Comparison of ENCODE assay signal across 22 mouse cellular contexts in genomic region chr10:13693276-13693675, GRCm38 (mm10).
DNase-seq lines count a peak whose midpoint lies in the region; TF ChIP-seq lines count a peak whose summit lies in the region.
"Had no signal": no experiment of that assay in that cellular context is flagged by ENCODE, and none has a peak within 500 bp of the region (broad histone marks: within the 10 kb centered on the region; RNA-seq: fewer than 3 reads in every experiment).

No protein-coding gene starts in this region.

- TF ChIP-seq EP300 in heart, adult 2 months (IDR thresholded peaks at IDR 0.05; ENCODE audit: insufficient read depth, low read depth, low read length): no peak

- 0 out of 2 replicates have a peak, but pooled peaks cover 3% of the 10 kb centered on the region for H3K4me1 ChIP-seq in heart, adult 2 months (ENCODE audit: control insufficient read depth, insufficient read depth, low read length)
- H3K4me1 ChIP-seq: forebrain, embryonic 12.5 days had no signal

- no peak overlapping the region for H3K9ac ChIP-seq in heart, adult 2 months (ENCODE audit: low read depth, low read length)
- H3K9ac ChIP-seq: embryonic facial prominence, embryonic 13.5 days; embryonic facial prominence, embryonic 15.5 days; forebrain, embryonic 12.5 days had no signal

- intact Hi-C loops in heart, adult 2 months (cut with DNase I): no loop called here

- H3K36me3 ChIP-seq in heart, adult 2 months (ENCODE audit: control insufficient read depth, insufficient read depth, low read length): peaks cover 3% of the 10 kb centered on the region; the same call in 1 of the 2 replicates
- H3K36me3 ChIP-seq: embryonic facial prominence, embryonic 13.5 days; embryonic facial prominence, embryonic 15.5 days; forebrain, embryonic 10.5 days; forebrain, embryonic 12.5 days had no signal

- no peak overlapping the region for H3K27ac ChIP-seq in heart, adult 2 months
- H3K27ac ChIP-seq: embryonic facial prominence, embryonic 13.5 days; embryonic facial prominence, embryonic 15.5 days; forebrain, embryonic 10.5 days; forebrain, embryonic 12.5 days had no signal

- 95% methylated on average over 4 of the region's 4 CpGs for WGBS in heart, adult 2 months

- no peak for TF ChIP-seq CTCF in heart, adult 2 months (IDR thresholded peaks at IDR 0.05)

- no peak for TF ChIP-seq POLR2A in heart, adult 2 months (IDR thresholded peaks at IDR 0.05; ENCODE audit: insufficient read depth, low read depth, low read length)

- H3K79me2 ChIP-seq in heart, adult 2 months (replicated peaks; ENCODE audit: control insufficient read depth, insufficient read depth, low read length): no peaks in the 10 kb centered on the region

- H3K4me3 ChIP-seq in heart, adult 2 months: no peak overlapping the region
- H3K4me3 ChIP-seq: embryonic facial prominence, embryonic 13.5 days; embryonic facial prominence, embryonic 15.5 days; erythroblast, embryonic 14.5 days; forebrain, embryonic 10.5 days; forebrain, embryonic 12.5 days had no signal

- H3K27me3 ChIP-seq in heart, adult 2 months (ENCODE audit: control insufficient read depth, insufficient read depth, low read length): no peaks in the 10 kb centered on the region
- H3K27me3 ChIP-seq: CH12.LX; embryonic facial prominence, embryonic 13.5 days; embryonic facial prominence, embryonic 15.5 days; forebrain, embryonic 12.5 days had no signal

- peak; percentile 76 for DNase-seq in heart, adult 11 months
- no peak for DNase-seq in heart, adult 2 months
- DNase-seq in ES-CJ7 (ENCODE audit: low read depth, low spot score) (peak; percentile 10), ZHBTc4 (ENCODE audit: low read depth, low spot score) (peak; percentile 10)
- DNase-seq in left cerebral cortex, adult 8-10 months (ENCODE audit: low spot score in 2 of 2): no peak
- DNase-seq: adrenal gland, adult 2 months; adrenal gland, postnatal 10 days; adrenal gland, postnatal 25 days; B cell, adult 2 months; cerebellum, adult 11 months; cerebellum, adult 18-20 months; cerebellum, adult 8-10 months; cerebellum, adult 9-11 months; cerebellum, postnatal 14 days; cerebellum, postnatal 36 days; embryo, embryonic 11 days had no signal

Comparison
In these comparisons a context has a peak if more than half of its experiments do, and no peak if none do; other contexts are left out.
1. DNase-seq: peak in heart, adult 11 months (single experiment), ES-CJ7 (single experiment) and ZHBTc4 (single experiment); none in heart, adult 2 months (0 of 2) and left cerebral cortex, adult 8-10 months (0 of 2).